Mouse (Mus musculus): ENCODE data around the gene Phf6.
"Not testable (repeated sequence)": the region's sequence is repeated elsewhere in the genome, so short reads cannot be mapped to it uniquely, and the experiment has no call there.

The Phf6 gene

DNA sequence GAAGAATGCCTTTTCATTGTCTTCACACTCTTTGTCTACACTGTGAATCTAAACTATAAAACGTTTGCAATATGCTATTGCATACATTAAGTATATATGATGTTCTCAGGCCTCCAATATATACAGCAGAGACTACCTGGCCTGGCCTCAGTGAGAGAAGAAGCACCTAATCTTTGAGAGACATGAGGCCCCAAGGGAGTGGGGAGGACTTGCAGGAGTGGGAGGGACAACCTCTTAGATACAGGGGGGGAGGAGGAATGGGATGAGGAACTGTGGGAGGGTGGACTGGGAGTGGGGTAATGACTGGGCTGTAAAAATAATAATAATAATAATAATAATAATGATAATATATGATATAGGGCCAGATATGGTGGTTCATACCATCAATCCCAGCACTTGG is 66.5 kb downstream of the Phf6 start:
- DNase-seq (ENCODE audit: low read depth, low spot score), result no peak

DNA sequence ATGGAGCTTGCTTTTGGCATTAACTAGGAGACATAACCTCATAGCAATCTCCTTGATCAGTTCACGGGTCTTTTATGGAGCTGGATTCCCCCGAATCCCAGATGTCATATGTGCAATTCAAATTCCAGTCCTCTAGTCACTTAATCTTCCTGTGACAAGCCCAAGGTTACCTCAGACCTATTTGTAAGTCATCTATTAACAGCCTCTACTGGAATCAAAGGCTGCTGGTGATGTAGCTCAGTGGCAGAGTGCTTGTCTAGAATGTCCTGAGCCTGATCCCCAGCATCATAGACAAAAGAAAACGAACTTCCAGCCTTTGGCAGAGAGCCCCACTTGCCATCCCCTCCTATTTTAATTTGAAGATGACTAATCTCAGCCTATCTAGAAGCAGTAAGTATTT is 69.3 kb downstream of the Phf6 start:
- DNase-seq (ENCODE audit: low read depth, low spot score), result no peak

- DNase-seq (ENCODE audit: low read depth, low spot score), result peak; percentile 91
Measured at GRCm38 (mm10) chrX:52987905-52988783, 76.1 kb downstream of the Phf6 start, which contains the start of gene Hprt. TSS of gene Hprt (plus strand) at chrX:52988137.

- DNase-seq (ENCODE audit: low read depth, low spot score), result not testable (repeated sequence)
Measured at GRCm38 (mm10) chrX:52994726-52995125, 82.7 kb downstream of the Phf6 start.

- DNase-seq (ENCODE audit: low read depth, low spot score), result peak; percentile 39
Measured at GRCm38 (mm10) chrX:53004887-53005286, 92.8 kb downstream of the Phf6 start.

GRCm38 (mm10) chrX:53006062-53006461 is 94.0 kb downstream of the Phf6 start:
- peak; percentile 68 for DNase-seq (ENCODE audit: low read depth, low spot score)
